Mouse (Mus musculus) lung, adult 2 months (tissue): ENCODE measurements around the gene Spesp1. TPM values are rescaled to one million over a fixed set of nuclear protein-coding genes. Genes with fewer than 3 reads are reported as not detected.

Experiments used
- DNase-seq: peaks from one replicate; pipeline ENCODE4 v3.0.0; 2022
- H3K4me1 ChIP-seq: fragments of 200-500 bp; 2 replicates; pipeline ENCODE4 v1.6.1; 2011; ENCODE audit warnings: low read length; ENCODE audit not compliant: control insufficient read depth, insufficient read depth
- H3K4me3 ChIP-seq: fragments of 200-500 bp; replicated peaks from 2 replicates; pipeline ENCODE3; 2011; ENCODE audit warnings: low read depth, mild to moderate bottlenecking, control low read depth, low read length; ENCODE audit errors: extremely low read depth
- CTCF ChIP-seq: fragments of 200-500 bp; IDR thresholded peaks from 2 replicates; pipeline ENCODE4 v1.5.1; 2011; ENCODE audit warnings: mild to moderate bottlenecking, low read length, control low read depth; ENCODE audit not compliant: insufficient read depth
- POLR2A ChIP-seq: fragments of 200-500 bp; IDR thresholded peaks from 2 replicates; pipeline ENCODE4 v1.6.1; 2011; ENCODE audit warnings: low read depth, mild to moderate bottlenecking, control low read depth, low read length, borderline replicate concordance; ENCODE audit errors: extremely low read depth
- WGBS: fragments of 180-500 bp; shearing (Covaris S2); methylation state at CpG from one replicate; pipeline ENCODE4 v1.1.7; 2018; 5-methylcytosine and 5-hydroxymethylcytosine counted together
- polyA plus RNA-seq: library from polyadenylated mRNA; depleted of rRNA; stranded (reverse); fragments of >200 nt; gene quantifications from 2 replicates; pipeline ENCODE4 v1.2.3, GENCODE M21; 2012; rRNA removed

Spesp1 gene
- polyA plus RNA-seq, 1 experiment, result not detected

DNA sequence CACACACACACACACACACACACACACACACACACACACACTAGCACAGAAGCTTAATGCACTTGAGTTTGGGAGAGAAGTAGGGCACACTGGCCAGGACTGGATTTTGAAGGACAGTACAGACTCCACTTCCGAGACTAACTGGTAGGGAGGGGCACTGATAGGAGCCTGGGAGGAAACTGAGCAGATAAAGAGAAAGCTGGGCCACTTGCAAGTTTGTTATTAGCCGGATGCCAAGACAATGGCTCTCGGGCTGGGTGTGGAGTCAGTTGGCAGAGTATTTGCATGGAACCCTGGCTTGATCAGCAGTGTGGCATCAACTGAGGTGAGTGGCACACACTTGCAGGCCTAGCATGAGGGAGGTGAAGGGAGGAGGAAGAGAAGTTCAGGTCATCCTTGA, 51.0 kb downstream of the Spesp1 start:
- no peak overlapping the region for H3K4me3 ChIP-seq
- no peaks in the 10 kb centered on the region; the same call in 1 of the 2 replicates for H3K4me1 ChIP-seq
- TF ChIP-seq POLR2A (no peak), CTCF (no peak)
- DNase-seq, result no peak
- 25% methylated on average over 3 of the region's 3 CpGs for WGBS

- TF ChIP-seq POLR2A, result no peak
- no peak for TF ChIP-seq CTCF
- Histone ChIP-seq H3K4me3 (no peak overlapping the region), H3K4me1 (no peaks in the 10 kb centered on the region; the same call in 1 of the 2 replicates)
- WGBS, result 72% methylated on average over 2 of the region's 2 CpGs
- DNase-seq, result no peak
Observed at GRCm38 (mm10) chr9:62229985-62230384, 52.0 kb downstream of the Spesp1 start.

GRCm38 (mm10) chr9:62222481-62222880, 59.5 kb downstream of the Spesp1 start:
- TF ChIP-seq CTCF (no peak), POLR2A (no peak)
- H3K4me1 ChIP-seq, result no peaks in the 10 kb centered on the region
- no peak for DNase-seq
- 17% methylated on average over 10 of the region's 10 CpGs for WGBS
- no peak overlapping the region for H3K4me3 ChIP-seq

GRCm38 (mm10) chr9:62222029-62222428, 60.0 kb downstream of the Spesp1 start:
- DNase-seq, result no peak

More at GRCm38 (mm10) chr9:62222029-62222428, 60.0 kb downstream of the Spesp1 start:
- no peak for TF ChIP-seq POLR2A
- no peak for TF ChIP-seq CTCF
- Histone ChIP-seq H3K4me1 (no peaks in the 10 kb centered on the region), H3K4me3 (no peak overlapping the region)
- 50% methylated on average over 2 of the region's 2 CpGs for WGBS

Other genes with a start within 250 kb of the Spesp1 start
- 3.1 and 5.6 TPM in 2 replicates for gene Glce, start 159.6 kb downstream of the Spesp1 start, polyA plus RNA-seq
- gene Anp32a, start 59.1 kb upstream of the Spesp1 start, polyA plus RNA-seq, result 28.9 and 58.2 TPM in 2 replicates